7 mouse cellular contexts compared by ENCODE assay signal in the genomic region with DNA sequence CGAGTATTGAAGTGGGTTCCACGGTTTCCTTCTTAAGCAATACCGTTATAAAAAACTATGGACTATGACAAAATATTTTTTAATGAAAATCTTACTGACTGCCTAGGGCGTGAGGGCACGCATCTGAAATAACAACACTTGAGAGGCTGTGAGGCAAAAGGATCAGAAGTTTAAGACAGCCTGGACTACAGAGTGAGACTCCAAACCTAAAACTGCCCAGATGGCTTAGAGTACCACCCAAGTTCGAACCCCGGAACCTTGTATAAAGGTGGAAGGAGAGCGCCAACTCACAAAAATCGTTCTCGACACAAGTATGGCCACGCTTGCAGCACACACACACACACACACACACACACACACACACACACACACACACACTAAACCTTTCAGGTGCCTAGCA. TPM values are rescaled to one million over a fixed set of nuclear protein-coding genes. Genes with fewer than 3 reads are reported as not detected.
A peak's percentile ranks its signal among the peaks of the same experiment; 100 is the strongest.
DNase-seq lines count a peak whose midpoint lies in the region; ATAC-seq and TF ChIP-seq lines count a peak whose summit lies in the region.

No protein-coding gene starts in this region.

- H3K4me2 ChIP-seq in neural tube, embryonic 11.5 days (ENCODE audit: low read depth) = peak overlapping the region; percentile 68
- H3K4me2 ChIP-seq in forebrain, embryonic 14.5 days (ENCODE audit: low read length) = peak overlapping the region; percentile 65
- H3K4me2 ChIP-seq in limb, embryonic 15.5 days = peak overlapping the region; percentile 76
- H3K4me2 ChIP-seq in stomach, postnatal 0 days (replicated peaks; ENCODE audit: low read depth) = peak overlapping the region; percentile 99

- H3K9ac ChIP-seq in neural tube, embryonic 11.5 days (ENCODE audit: low read length) = no peak overlapping the region
- H3K9ac ChIP-seq in forebrain, embryonic 14.5 days (ENCODE audit: low read length) = peak overlapping the region; percentile 72
- 0 out of 2 replicates have a peak overlapping the region, but pooled peaks have one; percentile 7 for H3K9ac ChIP-seq in limb, embryonic 15.5 days
- no peak overlapping the region for H3K9ac ChIP-seq in stomach, postnatal 0 days (ENCODE audit: low read length)

- no peaks in the 10 kb centered on the region for H3K9me3 ChIP-seq in neural tube, embryonic 11.5 days (ENCODE audit: control insufficient read depth, low read length)
- no peaks in the 10 kb centered on the region for H3K9me3 ChIP-seq in forebrain, embryonic 14.5 days (replicated peaks; ENCODE audit: control insufficient read depth, low read length)
- H3K9me3 ChIP-seq in limb, embryonic 15.5 days = no peaks in the 10 kb centered on the region
- H3K9me3 ChIP-seq in stomach, postnatal 0 days (ENCODE audit: control insufficient read depth, low read length) = no peaks in the 10 kb centered on the region

- no peaks in the 10 kb centered on the region; the same call in 1 of the 2 replicates for H3K36me3 ChIP-seq in neural tube, embryonic 11.5 days (ENCODE audit: control insufficient read depth, insufficient read depth, low read length)
- 0 out of 2 replicates have a peak, but pooled peaks cover 3% of the 10 kb centered on the region for H3K36me3 ChIP-seq in forebrain, embryonic 14.5 days (ENCODE audit: control insufficient read depth, insufficient read depth, low read length)
- H3K36me3 ChIP-seq in limb, embryonic 15.5 days = peaks cover 21% of the 10 kb centered on the region
- 0 out of 2 replicates have a peak, but pooled peaks cover 4% of the 10 kb centered on the region for H3K36me3 ChIP-seq in stomach, postnatal 0 days (ENCODE audit: control insufficient read depth, insufficient read depth, low read length)

- DNase-seq in neural tube, embryonic 11.5 days (ENCODE audit: low spot score) = no peak
- DNase-seq in neural tube, embryonic 10.5 days (ENCODE audit: extremely low spot score, low spot score) = no peak
- no peak for DNase-seq in forebrain, embryonic 14.5 days (ENCODE audit: low spot score)
- DNase-seq in stomach, postnatal 0 days (ENCODE audit: low spot score) = no peak
- DNase-seq in cerebellum, adult 11-12 months = no peak
- DNase-seq in ovary, postnatal 10 days (ENCODE audit: low spot score) = no peak

- no peak overlapping the region for H3K27ac ChIP-seq in neural tube, embryonic 11.5 days (ENCODE audit: low read depth, low read length)
- H3K27ac ChIP-seq in forebrain, embryonic 14.5 days (ENCODE audit: low read depth, low read length) = no peak overlapping the region; the same call in 1 of the 2 replicates
- H3K27ac ChIP-seq in limb, embryonic 15.5 days = no peak overlapping the region
- H3K27ac ChIP-seq in stomach, postnatal 0 days (replicated peaks) = no peak overlapping the region

- H3K4me1 ChIP-seq in neural tube, embryonic 11.5 days (ENCODE audit: control insufficient read depth, insufficient read depth, low read length) = peaks cover 5% of the 10 kb centered on the region; the same call in 1 of the 2 replicates
- peaks cover 6% of the 10 kb centered on the region; the same call in 1 of the 2 replicates for H3K4me1 ChIP-seq in forebrain, embryonic 14.5 days (ENCODE audit: control insufficient read depth, insufficient read depth, low read length)
- H3K4me1 ChIP-seq in limb, embryonic 15.5 days = peaks cover 11% of the 10 kb centered on the region
- 0 out of 2 replicates have a peak, but pooled peaks cover 2% of the 10 kb centered on the region for H3K4me1 ChIP-seq in stomach, postnatal 0 days (replicated peaks; ENCODE audit: control insufficient read depth, insufficient read depth)

- H3K4me3 ChIP-seq in neural tube, embryonic 11.5 days (ENCODE audit: low read depth, low read length) = peak overlapping the region; percentile 70
- peak overlapping the region; percentile 60 for H3K4me3 ChIP-seq in forebrain, embryonic 14.5 days (ENCODE audit: low read depth, low read length)
- H3K4me3 ChIP-seq in limb, embryonic 15.5 days = peak overlapping the region; percentile 59
- H3K4me3 ChIP-seq in stomach, postnatal 0 days (ENCODE audit: low read depth, low read length) = peak overlapping the region; percentile 75

- 36% methylated on average over 11 of the region's 11 CpGs for WGBS in neural tube, embryonic 11.5 days
- 39% methylated on average over 11 of the region's 11 CpGs for WGBS in forebrain, embryonic 14.5 days
- 36% methylated on average over 11 of the region's 11 CpGs for WGBS in limb, embryonic 15.5 days
- WGBS in stomach, postnatal 0 days = 32% methylated on average over 11 of the region's 11 CpGs

- no peaks in the 10 kb centered on the region for H3K27me3 ChIP-seq in neural tube, embryonic 11.5 days (ENCODE audit: control insufficient read depth, insufficient read depth, low read length)
- H3K27me3 ChIP-seq in forebrain, embryonic 14.5 days (replicated peaks; ENCODE audit: control insufficient read depth, insufficient read depth, low read length) = no peaks in the 10 kb centered on the region
- H3K27me3 ChIP-seq in limb, embryonic 15.5 days = no peaks in the 10 kb centered on the region
- no peaks in the 10 kb centered on the region for H3K27me3 ChIP-seq in stomach, postnatal 0 days (ENCODE audit: control insufficient read depth, insufficient read depth, low read length)

- TF ChIP-seq CTCF in stomach, postnatal 0 days (IDR thresholded peaks at IDR 0.05; ENCODE audit: low read depth) = no peak

- peak; percentile 46; the same call in 1 of the 2 replicates for ATAC-seq in neural tube, embryonic 11.5 days (ENCODE audit: insufficient read depth, low FRiP score, low TSS enrichment)
- ATAC-seq in forebrain, embryonic 14.5 days = peak; percentile 27
- ATAC-seq in limb, embryonic 15.5 days (ENCODE audit: insufficient number of reproducible peaks, low FRiP score, low TSS enrichment, low read depth) = no peak
- ATAC-seq in stomach, postnatal 0 days (ENCODE audit: low FRiP score, low TSS enrichment) = no peak; the same call in 1 of the 2 replicates

- no peak for TF ChIP-seq EP300 in stomach, postnatal 0 days (optimal IDR thresholded peaks at IDR 0.05)

RNA-seq across cellular contexts. Expression of gene Commd4, which starts 0.4 kb away (rescaled TPM):
- polyA plus RNA-seq in neural tube, embryonic 11.5 days (2014; fragmentation: Nextera tagmentation; extraction: Ambion mirVana) = 97.8 and 99.0 TPM in 2 replicates
- 164 and 191 TPM in 2 replicates for polyA plus RNA-seq in forebrain, embryonic 14.5 days (2014; fragmentation: Nextera tagmentation; extraction: Ambion mirVana)
- polyA plus RNA-seq in limb, embryonic 15.5 days (2015; fragmentation: Nextera tagmentation; extraction: Ambion mirVana) = 93.7 and 94.6 TPM in 2 replicates
- 74.9 and 75.3 TPM in 2 replicates for polyA plus RNA-seq in stomach, postnatal 0 days (2015; fragmentation: Nextera tagmentation; extraction: Ambion mirVana)

RNA-seq across cellular contexts. Expression of gene Neil1, which starts 10.4 kb away (rescaled TPM):
- 6.6 TPM in 2 replicates for polyA plus RNA-seq in neural tube, embryonic 11.5 days (2014; fragmentation: Nextera tagmentation; extraction: Ambion mirVana)
- polyA plus RNA-seq in forebrain, embryonic 14.5 days (2014; fragmentation: Nextera tagmentation; extraction: Ambion mirVana) = 5.5 and 7.0 TPM in 2 replicates
- polyA plus RNA-seq in limb, embryonic 15.5 days (2015; fragmentation: Nextera tagmentation; extraction: Ambion mirVana) = 8.6 and 9.6 TPM in 2 replicates
- 4.7 and 5.2 TPM in 2 replicates for polyA plus RNA-seq in stomach, postnatal 0 days (2015; fragmentation: Nextera tagmentation; extraction: Ambion mirVana)

RNA-seq across cellular contexts. Expression of gene Man2c1, which starts 28.0 kb away (rescaled TPM):
- polyA plus RNA-seq in neural tube, embryonic 11.5 days (2014; fragmentation: Nextera tagmentation; extraction: Ambion mirVana) = 23.9 and 29.4 TPM in 2 replicates
- 24.4 and 34.3 TPM in 2 replicates for polyA plus RNA-seq in forebrain, embryonic 14.5 days (2014; fragmentation: Nextera tagmentation; extraction: Ambion mirVana)
- polyA plus RNA-seq in limb, embryonic 15.5 days (2015; fragmentation: Nextera tagmentation; extraction: Ambion mirVana) = 64.6 and 67.1 TPM in 2 replicates
- 35.2 and 39.5 TPM in 2 replicates for polyA plus RNA-seq in stomach, postnatal 0 days (2015; fragmentation: Nextera tagmentation; extraction: Ambion mirVana)

Comparison
In these comparisons a context has a peak if more than half of its experiments do, and no peak if none do; other contexts are left out.
1. ATAC-seq: peak in neural tube, embryonic 11.5 days (single experiment) and forebrain, embryonic 14.5 days (single experiment); none in limb, embryonic 15.5 days (single experiment) and stomach, postnatal 0 days (single experiment).
2. H3K9ac ChIP-seq: peak in forebrain, embryonic 14.5 days (single experiment) and limb, embryonic 15.5 days (single experiment); none in neural tube, embryonic 11.5 days (single experiment) and stomach, postnatal 0 days (single experiment).
3. Peak in every context shown above with its lines, with median percentiles within 50 percentile points of each other: H3K4me2 ChIP-seq and H3K4me3 ChIP-seq.